Mouse (Mus musculus) midbrain, embryonic 10.5 days (tissue): ENCODE data around the gene Ttc7b. TPM values are rescaled to one million over a fixed set of nuclear protein-coding genes. Genes with fewer than 3 reads are reported as not detected.
A peak's percentile ranks its signal among the peaks of the same experiment; 100 is the strongest.

Experiments
- DNase-seq: peaks from one replicate; pipeline ENCODE4 v3.0.0-alpha.2; 2017; ENCODE audit warnings: low spot score
- H3K27ac ChIP-seq: fragments of 300-500 bp; sonication (generic); replicated peaks from 2 replicates; pipeline ENCODE4 v1.5.1; 2016; ENCODE audit warnings: mild to moderate bottlenecking
- H3K27me3 ChIP-seq: fragments of 300-500 bp; sonication (generic); 2 replicates; pipeline ENCODE4 v1.6.1; 2016; ENCODE audit warnings: low read depth, mild to moderate bottlenecking; ENCODE audit not compliant: poor library complexity, severe bottlenecking
- H3K36me3 ChIP-seq: fragments of 300-500 bp; sonication (generic); 2 replicates; pipeline ENCODE4 v1.6.1; 2016; ENCODE audit warnings: mild to moderate bottlenecking, moderate library complexity
- H3K4me1 ChIP-seq: fragments of 300-500 bp; sonication (generic); 2 replicates; pipeline ENCODE4 v1.6.1; 2016
- H3K4me3 ChIP-seq: fragments of 300-500 bp; sonication (generic); 2 replicates; pipeline ENCODE4 v1.5.1; 2016; ENCODE audit warnings: mild to moderate bottlenecking, moderate library complexity
- H3K9me3 ChIP-seq: fragments of 300-500 bp; sonication (generic); replicated peaks from 2 replicates; pipeline ENCODE4 v1.6.1; 2016; ENCODE audit warnings: mild to moderate bottlenecking
- WGBS: fragments of 180-500 bp; shearing (Covaris S2); methylation state at CpG from one replicate; pipeline ENCODE4 v1.1.7; 2016; 5-methylcytosine and 5-hydroxymethylcytosine counted together
- polyA plus RNA-seq: library from polyadenylated mRNA; unstranded; fragments of >200 nt; fragmentation: Nextera tagmentation; extraction: Ambion mirVana; gene quantifications from 2 replicates; pipeline ENCODE4 v1.2.1, GENCODE M21; 2016

Gene Ttc7b
- polyA plus RNA-seq, 1 experiment from 2014 or later: 5.2 TPM

GRCm38 (mm10) chr12:100269967-100270662, 250.5 kb downstream of the Ttc7b start:
- Histone ChIP-seq H3K9me3 (no peaks in the 10 kb centered on the region), H3K27me3 (no peaks in the 10 kb centered on the region), H3K4me1 (peaks cover 12% of the 10 kb centered on the region), H3K4me3 (no peak overlapping the region), H3K36me3 (no peaks in the 10 kb centered on the region), H3K27ac (no peak overlapping the region)
- DNase-seq: no peak
- WGBS: 83% methylated on average over 9 of the region's 9 CpGs

- peaks cover 12% of the 10 kb centered on the region for H3K4me1 ChIP-seq
- no peaks in the 10 kb centered on the region for H3K9me3 ChIP-seq
- no peaks in the 10 kb centered on the region for H3K27me3 ChIP-seq
- peak; percentile 49 for DNase-seq
- 15% methylated on average over 6 of the region's 6 CpGs for WGBS
- no peak overlapping the region for H3K4me3 ChIP-seq
- H3K36me3 ChIP-seq: no peaks in the 10 kb centered on the region
- H3K27ac ChIP-seq: no peak overlapping the region
Observed at GRCm38 (mm10) chr12:100268011-100268410, 252.6 kb downstream of the Ttc7b start.

- Histone ChIP-seq H3K4me1 (peaks cover 12% of the 10 kb centered on the region), H3K4me3 (no peak overlapping the region), H3K9me3 (no peaks in the 10 kb centered on the region), H3K27me3 (no peaks in the 10 kb centered on the region), H3K27ac (peak overlapping the region; percentile 2; the same call in 1 of the 2 replicates), H3K36me3 (no peaks in the 10 kb centered on the region)
- WGBS: 75% methylated on average over 8 of the region's 9 CpGs
- no peak for DNase-seq
Observed at GRCm38 (mm10) chr12:100265546-100266309, 254.9 kb downstream of the Ttc7b start.

GRCm38 (mm10) chr12:100264941-100265340, 255.7 kb downstream of the Ttc7b start:
- DNase-seq: no peak
- Histone ChIP-seq H3K36me3 (no peaks in the 10 kb centered on the region), H3K4me1 (peaks cover 12% of the 10 kb centered on the region), H3K27me3 (no peaks in the 10 kb centered on the region), H3K4me3 (no peak overlapping the region), H3K9me3 (no peaks in the 10 kb centered on the region), H3K27ac (no peak overlapping the region)
- WGBS: 81% methylated on average over 4 of the region's 4 CpGs

GRCm38 (mm10) chr12:100262846-100263245, 257.8 kb downstream of the Ttc7b start:
- DNase-seq: no peak
- WGBS: 85% methylated on average over 6 of the region's 6 CpGs
- no peak overlapping the region for H3K27ac ChIP-seq
- no peaks in the 10 kb centered on the region for H3K36me3 ChIP-seq
- no peaks in the 10 kb centered on the region for H3K27me3 ChIP-seq
- peaks cover 12% of the 10 kb centered on the region for H3K4me1 ChIP-seq
- no peak overlapping the region for H3K4me3 ChIP-seq
- H3K9me3 ChIP-seq: no peaks in the 10 kb centered on the region

GRCm38 (mm10) chr12:100261761-100262160, 258.9 kb downstream of the Ttc7b start:
- DNase-seq: no peak
- H3K4me3 ChIP-seq: no peak overlapping the region
- WGBS: 88% methylated on average over 6 of the region's 6 CpGs
- H3K36me3 ChIP-seq: no peaks in the 10 kb centered on the region
- peaks cover 12% of the 10 kb centered on the region for H3K4me1 ChIP-seq
- no peaks in the 10 kb centered on the region for H3K27me3 ChIP-seq
- H3K27ac ChIP-seq: no peak overlapping the region
- H3K9me3 ChIP-seq: no peaks in the 10 kb centered on the region

- 83% methylated on average over 2 of the region's 2 CpGs for WGBS
- no peaks in the 10 kb centered on the region for H3K27me3 ChIP-seq
- H3K4me3 ChIP-seq: no peak overlapping the region
- H3K9me3 ChIP-seq: no peaks in the 10 kb centered on the region
- no peak overlapping the region for H3K27ac ChIP-seq
- no peaks in the 10 kb centered on the region for H3K36me3 ChIP-seq
- no peaks in the 10 kb centered on the region for H3K4me1 ChIP-seq
- DNase-seq: no peak
Observed at GRCm38 (mm10) chr12:100260151-100260550, 260.5 kb downstream of the Ttc7b start.

- no peak for DNase-seq
- H3K27me3 ChIP-seq: no peaks in the 10 kb centered on the region
- no peaks in the 10 kb centered on the region for H3K36me3 ChIP-seq
- H3K4me3 ChIP-seq: no peak overlapping the region
- H3K4me1 ChIP-seq: peaks cover 7% of the 10 kb centered on the region
- 87% methylated on average over 3 of the region's 3 CpGs for WGBS
- H3K27ac ChIP-seq: no peak overlapping the region
- no peaks in the 10 kb centered on the region for H3K9me3 ChIP-seq
Observed at GRCm38 (mm10) chr12:100257779-100258178, 262.8 kb downstream of the Ttc7b start.

- DNase-seq: no peak
- H3K36me3 ChIP-seq: no peaks in the 10 kb centered on the region
- H3K4me3 ChIP-seq: no peak overlapping the region
- H3K4me1 ChIP-seq: peaks cover 7% of the 10 kb centered on the region
- WGBS: 93% methylated on average over 2 of the region's 2 CpGs
- no peaks in the 10 kb centered on the region for H3K27me3 ChIP-seq
- H3K9me3 ChIP-seq: no peaks in the 10 kb centered on the region
- no peak overlapping the region for H3K27ac ChIP-seq
Observed at GRCm38 (mm10) chr12:100255441-100255949, 265.1 kb downstream of the Ttc7b start.

GRCm38 (mm10) chr12:100254471-100254870, 266.2 kb downstream of the Ttc7b start:
- no peaks in the 10 kb centered on the region for H3K9me3 ChIP-seq
- peaks cover 7% of the 10 kb centered on the region for H3K4me1 ChIP-seq
- 88% methylated on average over 4 of the region's 4 CpGs for WGBS
- H3K27me3 ChIP-seq: no peaks in the 10 kb centered on the region
- H3K4me3 ChIP-seq: no peak overlapping the region
- no peaks in the 10 kb centered on the region for H3K36me3 ChIP-seq
- DNase-seq: no peak
- H3K27ac ChIP-seq: peak overlapping the region; percentile 9; the same call in 1 of the 2 replicates

Other genes with a start within 250 kb of the Ttc7b start
- 2.4 and 2.9 TPM in 2 replicates for gene Rps6ka5, start 206.2 kb upstream of the Ttc7b start, polyA plus RNA-seq